Mouse (Mus musculus) Patski (cell line): ENCODE measurements around the gene Zbtb7a. TPM values are rescaled to one million over a fixed set of nuclear protein-coding genes. Genes with fewer than 3 reads are reported as not detected.

ENCODE experiments used
- ATAC-seq: fragments of 100-300 bp; one replicate; pipeline ENCODE4 v1.8.0; 2021
- CTCF ChIA-PET: fragments of 350-600 bp; sonication (Branson Sonifier 250); formaldehyde crosslinking; loops from one replicate; lab custom pipeline; 2022; ENCODE audit warnings: inconsistent platforms; lab: Charles Lee
- POLR2A ChIA-PET: fragments of 350-600 bp; sonication (Branson Sonifier 250); formaldehyde crosslinking; loops from one replicate; lab custom pipeline; 2022; ENCODE audit warnings: antibody characterized with exemption, inconsistent platforms; lab: Charles Lee
- DNase-seq: peaks from one replicate; pipeline ENCODE4 v3.0.0-alpha.2; 2011; ENCODE audit warnings: low read depth, low spot score
- H3K27me3 ChIP-seq: fragments of 371-371 bp; one replicate; pipeline ENCODE4 v1.5.1; 2021
- CTCF ChIP-seq: fragments of 100-300 bp; IDR thresholded peaks from one replicate; pipeline ENCODE4 v1.5.1; 2021
- in situ Hi-C: fragments of 300-500 bp; cut with MboI; formaldehyde crosslinking; loops from 3 replicates; pipeline ENCODE4 v1.11.1; 2018; ENCODE audit warnings: low pct_unique_long_range_greater_than_20kb, mixed read lengths
- polyA plus RNA-seq: library from polyadenylated mRNA; unstranded; gene quantifications from one replicate; pipeline ENCODE4 v1.2.3, GENCODE M21; 2021

The Zbtb7a gene
- polyA plus RNA-seq, 1 experiment from 2014 or later: 40.6 TPM

DNA sequence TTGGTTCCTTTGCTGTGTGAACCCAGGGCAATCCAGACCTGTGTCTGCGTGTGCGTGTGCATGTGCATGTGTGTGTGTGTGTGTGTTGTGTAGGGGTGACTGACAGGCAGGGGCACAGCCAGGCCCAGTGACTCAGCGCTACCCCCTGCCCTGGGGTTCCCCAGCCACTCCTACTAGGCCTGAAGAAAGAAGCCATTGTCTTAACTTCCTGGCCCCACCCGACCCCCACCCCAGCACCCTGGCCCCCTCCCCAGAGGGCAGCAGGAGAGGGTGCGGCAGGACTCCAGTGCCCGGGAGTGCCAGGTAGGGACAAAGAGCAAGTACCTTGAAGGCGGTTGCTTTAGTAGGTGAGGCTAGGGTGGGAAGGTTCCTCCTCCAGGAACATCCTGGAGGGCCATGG is 10.8 kb downstream of the Zbtb7a start:
- H3K27me3 ChIP-seq: no peaks in the 10 kb centered on the region
- POLR2A ChIA-PET: interaction anchor here (1.1 kb wide), 1 partner anchor 21 kb away, joined by 3 read pairs; no protein-coding TSS in a partner anchor
- no peak for TF ChIP-seq CTCF
- CTCF ChIA-PET: no interaction called here
- DNase-seq (no peak), ATAC-seq (no peak)
- in situ Hi-C loops: no loop called here

DNA sequence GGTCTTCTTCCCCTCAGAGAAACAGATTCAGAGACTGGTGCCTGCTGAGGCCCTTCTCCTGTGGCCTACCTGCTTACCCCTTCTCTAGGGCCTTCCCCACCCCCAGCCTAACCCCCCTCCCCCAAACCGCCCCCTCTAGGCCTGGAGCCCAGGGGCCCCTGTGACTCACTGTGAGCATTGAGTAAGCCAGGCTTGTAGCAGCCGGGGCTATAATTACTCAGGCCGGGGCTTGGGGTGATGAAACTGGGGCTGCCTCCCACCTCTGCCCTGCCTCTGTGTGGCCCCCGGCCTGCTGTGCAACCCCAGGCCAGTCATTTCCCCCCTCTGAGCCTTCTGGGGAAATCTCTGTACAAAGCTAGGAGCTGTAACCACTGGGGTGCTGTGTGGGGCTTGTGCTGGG is 11.3 kb downstream of the Zbtb7a start:
- DNase-seq (no peak), ATAC-seq (peak; percentile 27)
- POLR2A ChIA-PET: interaction anchor here (1.0 to 1.1 kb wide), 2 partner anchors 9 to 21 kb away, joined by 3 to 4 read pairs; no protein-coding TSS in a partner anchor
- in situ Hi-C loops: no loop called here
- H3K27me3 ChIP-seq: no peaks in the 10 kb centered on the region
- no peak for TF ChIP-seq CTCF
- CTCF ChIA-PET: interaction anchor here (1.4 kb wide), 1 partner anchor 9 kb away, joined by 4 read pairs; no protein-coding TSS in a partner anchor

DNA sequence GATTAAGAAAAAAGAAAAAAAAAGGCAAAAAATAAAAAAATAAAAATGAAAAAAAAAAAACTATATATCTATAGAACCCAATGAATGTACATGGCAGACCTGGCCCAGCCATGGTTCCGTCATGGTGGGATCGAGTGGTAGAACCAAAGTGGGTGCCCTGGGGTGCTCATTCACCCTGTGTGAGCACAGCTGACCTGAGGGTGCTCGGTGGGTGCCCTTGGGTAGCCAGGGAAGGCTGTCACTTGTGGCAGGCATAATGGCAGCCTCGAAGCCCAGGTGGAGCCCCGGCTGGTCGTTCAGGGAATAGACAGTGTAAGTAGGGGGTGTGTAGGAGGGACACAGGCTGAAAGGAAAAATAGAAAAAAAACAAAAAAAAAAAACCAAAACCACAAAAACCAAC is 16.2 kb downstream of the Zbtb7a start:
- TF ChIP-seq CTCF: no peak
- ATAC-seq: no peak
- H3K27me3 ChIP-seq: no peaks in the 10 kb centered on the region
- POLR2A ChIA-PET: interaction anchor here (1.2 to 4.8 kb wide), 2 partner anchors 10 to 13 kb away, joined by 4 to 29 read pairs; no protein-coding TSS in a partner anchor
- DNase-seq: no peak
- CTCF ChIA-PET: interaction anchor here (1.8 kb wide), 1 partner anchor 14 kb away, joined by 5 read pairs; no protein-coding TSS in a partner anchor
- in situ Hi-C loops: no loop called here

DNA sequence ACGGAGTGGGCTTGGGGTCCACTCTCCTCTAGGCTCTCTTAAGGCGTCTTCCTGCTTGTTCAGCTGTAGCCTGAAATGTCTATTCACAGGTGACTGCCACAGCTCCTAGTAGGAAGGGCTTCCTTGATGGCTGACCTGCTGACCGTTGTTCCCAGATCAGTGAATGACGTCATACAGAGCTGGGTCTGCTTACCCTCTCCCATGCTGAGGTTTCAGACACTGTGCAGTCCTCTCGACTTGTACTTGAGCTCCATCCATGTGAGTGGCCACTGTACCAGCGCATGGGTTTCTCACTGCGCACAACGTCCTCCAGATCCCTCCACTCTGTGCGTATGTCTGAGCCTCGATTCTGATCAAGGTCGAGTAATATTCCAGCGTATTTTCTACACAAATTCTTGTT is 17.6 kb downstream of the Zbtb7a start:
- CTCF ChIA-PET: interaction anchor here (1.8 kb wide), 1 partner anchor 12 kb away, joined by 5 read pairs; no protein-coding TSS in a partner anchor
- H3K27me3 ChIP-seq: no peaks in the 10 kb centered on the region
- POLR2A ChIA-PET: interaction anchor here (1.1 to 4.8 kb wide), 5 partner anchors 8 to 16 kb away, joined by 3 to 29 read pairs (median 4); no protein-coding TSS in a partner anchor
- TF ChIP-seq CTCF: no peak
- in situ Hi-C loops: no loop called here
- ATAC-seq (no peak), DNase-seq (no peak)

DNA sequence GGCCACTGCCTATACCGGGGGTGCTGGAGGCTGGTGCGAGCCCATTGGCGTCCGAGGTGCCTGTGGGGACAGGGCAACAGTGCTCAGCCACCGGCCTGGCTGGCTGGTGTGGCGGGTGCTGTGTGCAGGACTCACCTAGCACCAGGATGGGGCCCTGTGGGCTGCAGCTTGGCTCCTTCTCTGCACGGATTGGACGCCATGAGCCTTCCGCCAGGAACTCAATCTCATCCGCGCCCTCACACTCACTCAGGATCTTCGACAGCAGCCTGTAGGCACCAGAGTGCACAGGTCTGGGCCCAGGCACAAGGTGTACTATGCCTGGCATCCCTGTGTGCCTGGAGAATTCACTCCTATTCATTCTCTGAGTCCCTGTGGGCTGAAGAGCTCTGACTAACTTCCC is 19.3 kb downstream of the Zbtb7a start:
- TF ChIP-seq CTCF: no peak
- ChIA-PET CTCF (no interaction called here), POLR2A (interaction anchor here (0.8 to 4.8 kb wide), 3 partner anchors 8 to 16 kb away, joined by 3 to 29 read pairs (median 4); no protein-coding TSS in a partner anchor)
- DNase-seq: no peak
- H3K27me3 ChIP-seq: no peaks in the 10 kb centered on the region
- ATAC-seq: no peak
- in situ Hi-C loops: no loop called here

DNA sequence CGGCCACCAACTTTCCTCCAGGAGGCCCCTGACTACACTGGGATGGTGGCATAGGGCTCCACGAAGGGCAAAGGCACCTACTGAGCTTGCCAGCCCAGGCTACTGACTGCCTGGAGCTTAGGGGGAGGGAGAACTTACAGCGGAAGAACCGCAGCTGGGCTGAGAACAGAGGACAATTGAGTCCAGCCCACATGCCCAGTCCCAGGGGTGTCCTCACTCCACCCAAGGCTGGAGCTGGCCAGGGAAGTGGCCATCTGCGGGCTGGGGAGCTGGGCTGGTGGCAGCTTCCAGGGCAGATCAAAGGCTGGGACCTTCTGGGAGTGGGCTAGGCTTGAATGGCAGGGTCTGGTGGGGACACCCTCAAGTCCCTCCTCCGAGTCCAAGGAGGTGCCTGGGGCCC is 19.7 kb downstream of the Zbtb7a start:
- in situ Hi-C loops: no loop called here
- ATAC-seq (no peak), DNase-seq (no peak)
- POLR2A ChIA-PET: interaction anchor here (0.8 to 4.8 kb wide), 4 partner anchors 8 to 16 kb away, joined by 3 to 29 read pairs (median 4); no protein-coding TSS in a partner anchor
- CTCF ChIA-PET: no interaction called here
- no peak for TF ChIP-seq CTCF
- H3K27me3 ChIP-seq: no peaks in the 10 kb centered on the region

DNA sequence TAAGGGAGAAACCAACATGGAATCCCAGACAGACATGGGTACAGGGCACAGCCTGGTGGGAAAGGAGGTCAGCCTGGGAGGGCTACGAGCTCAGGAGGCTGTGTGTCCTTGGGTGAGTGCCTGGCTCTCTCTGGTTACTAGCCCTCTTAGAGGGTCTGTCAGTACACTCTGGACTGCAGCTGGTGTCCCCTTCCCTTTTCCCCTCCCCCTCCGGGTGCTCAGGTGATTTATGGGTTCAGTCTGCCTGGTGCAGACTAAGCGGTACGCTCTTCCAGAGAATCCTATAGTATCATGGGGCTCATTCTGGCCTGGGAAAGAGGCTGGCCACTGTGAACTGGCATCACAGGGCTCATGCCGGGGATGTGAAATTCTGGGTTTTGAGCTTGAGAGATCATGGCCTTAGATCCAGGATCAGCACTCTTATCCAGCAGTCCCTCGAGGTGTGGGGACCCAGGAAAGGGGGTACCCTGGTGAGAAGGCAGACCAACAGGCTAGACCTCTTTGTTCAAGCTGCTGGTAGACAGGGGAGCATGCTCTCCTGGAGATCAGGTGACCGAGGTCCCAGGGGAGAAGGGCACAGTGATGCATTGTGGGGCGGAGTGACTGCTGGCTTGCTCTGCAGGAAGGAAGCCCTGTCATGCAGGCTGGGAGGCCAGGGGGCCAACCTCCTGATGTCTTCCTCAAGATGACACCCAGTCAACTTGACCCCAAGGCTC is 26.7 kb downstream of the Zbtb7a start:
- no peaks in the 10 kb centered on the region for H3K27me3 ChIP-seq
- CTCF ChIA-PET: no interaction called here
- ATAC-seq (no peak), DNase-seq (no peak)
- TF ChIP-seq CTCF: no peak
- in situ Hi-C loops: no loop called here
- POLR2A ChIA-PET: no interaction called here

DNA sequence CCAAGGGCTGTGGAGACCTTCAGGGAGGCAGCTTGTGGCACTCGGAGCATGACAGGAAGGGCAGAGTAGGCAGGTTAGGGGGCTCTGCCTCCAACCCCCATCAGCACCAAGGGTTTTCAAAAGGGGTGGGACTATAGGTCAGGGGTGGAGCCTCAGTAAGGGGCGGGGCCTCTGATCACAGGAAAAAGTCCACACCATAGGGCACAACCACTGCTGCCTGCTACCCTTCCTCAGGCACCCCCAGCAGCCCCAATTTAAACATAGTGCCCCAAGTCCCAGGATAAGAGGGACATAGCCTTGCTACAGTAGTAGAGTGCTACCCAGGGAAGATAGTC is 27.3 kb downstream of the Zbtb7a start:
- in situ Hi-C loops: no loop called here
- ChIA-PET POLR2A (no interaction called here), CTCF (interaction anchor here (0.7 kb wide), 1 partner anchor 34 kb away, joined by 3 read pairs; no protein-coding TSS in a partner anchor)
- ATAC-seq (no peak), DNase-seq (no peak)
- no peaks in the 10 kb centered on the region for H3K27me3 ChIP-seq
- TF ChIP-seq CTCF: no peak

DNA sequence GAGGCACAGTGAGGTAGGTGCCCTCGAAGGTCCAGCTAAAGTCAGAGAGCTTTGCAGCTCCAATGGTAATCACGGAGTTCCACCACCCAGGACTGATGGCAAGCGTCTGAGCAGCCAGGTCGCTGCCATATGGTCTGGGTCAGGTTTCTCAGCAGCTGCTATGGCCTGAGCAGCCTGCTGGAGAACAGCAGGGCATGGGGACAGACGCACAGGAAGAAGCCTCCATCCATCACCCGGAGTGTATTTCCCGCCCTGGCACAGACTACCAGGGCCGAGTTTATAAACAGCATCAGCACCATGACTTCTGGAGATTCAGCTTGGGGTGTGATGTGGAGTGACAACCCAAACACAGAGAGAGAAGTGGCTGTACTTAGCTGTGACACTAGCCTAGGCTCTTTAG is 30.1 kb downstream of the Zbtb7a start:
- no peaks in the 10 kb centered on the region for H3K27me3 ChIP-seq
- no peak for ATAC-seq
- no peak for DNase-seq
- TF ChIP-seq CTCF: no peak
- ChIA-PET POLR2A (interaction anchor here (3.5 kb wide), 1 partner anchor 12 kb away, joined by 29 read pairs; no protein-coding TSS in a partner anchor), CTCF (interaction anchor here (1.4 kb wide), 1 partner anchor 13 kb away, joined by 5 read pairs; no protein-coding TSS in a partner anchor)
- in situ Hi-C loops: no loop called here

DNA sequence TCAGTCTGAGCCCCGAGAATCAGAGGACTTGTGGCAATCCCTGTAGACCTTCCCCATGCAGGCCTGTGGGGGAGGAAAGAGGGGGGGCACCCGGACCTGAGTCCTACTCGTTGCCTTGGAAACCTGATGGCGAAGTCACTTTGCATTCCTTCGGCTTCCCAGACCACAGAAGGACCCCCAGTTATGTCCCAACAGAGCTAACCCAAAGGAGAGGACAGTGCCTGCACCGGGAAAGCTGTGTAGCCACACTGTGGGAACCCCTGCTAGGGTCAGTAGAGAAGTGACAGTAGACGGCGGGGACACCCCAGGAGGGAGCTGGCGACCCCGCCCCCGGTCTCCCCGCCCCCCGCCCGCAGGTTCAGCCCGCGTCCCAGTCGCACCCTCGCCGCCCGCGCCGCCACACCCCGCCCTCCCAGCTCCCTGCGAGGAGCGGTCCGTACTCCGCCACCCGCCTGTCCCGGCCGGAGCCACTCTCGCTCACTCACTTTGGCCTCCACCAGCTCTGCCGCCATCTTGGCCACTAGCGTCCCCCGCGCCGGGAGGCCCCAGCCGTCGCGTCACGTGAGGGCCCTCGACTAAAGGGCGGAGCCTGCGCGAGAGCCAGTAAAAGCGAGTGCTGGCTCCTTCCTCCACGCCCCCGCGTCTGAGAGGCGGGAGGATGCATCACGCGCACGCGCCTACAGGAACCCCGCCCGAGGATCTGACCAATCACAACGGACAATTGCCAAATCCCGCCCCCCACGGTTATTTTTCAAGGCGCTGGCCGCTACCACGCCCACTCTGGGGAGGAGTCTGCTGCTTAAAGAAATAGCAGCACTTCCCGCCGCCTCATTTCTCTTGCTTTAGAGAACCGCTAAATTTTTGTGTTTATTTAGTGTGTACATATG is 32.4 kb downstream of the Zbtb7a start, which contains the start of gene Pias4:
Gene Pias4, minus strand, starts transcription at position 724 of the 887 bp plus-strand sequence.
- in situ Hi-C loops: no loop called here
- DNase-seq: peak; percentile 98
- POLR2A ChIA-PET: interaction anchor here (0.6 to 1.0 kb wide), 3 partner anchors 9 to 30 kb away, joined by 3 to 5 read pairs (median 3); no protein-coding TSS in a partner anchor
- no peaks in the 10 kb centered on the region for H3K27me3 ChIP-seq
- ATAC-seq: peak; percentile 70
- CTCF ChIA-PET: no interaction called here
- TF ChIP-seq CTCF: no peak
